Mouse (Mus musculus) hindbrain, embryonic 12.5 days (tissue): Measurements from ENCODE around the gene Sox30. TPM values are rescaled to one million over a fixed set of nuclear protein-coding genes. Genes with fewer than 3 reads are reported as not detected.
A peak's percentile ranks its signal among the peaks of the same experiment; 100 is the strongest.

Experiments
- ATAC-seq: fragments of 200-750 bp; cut with Nextera tagmentation; 2 replicates; pipeline ENCODE4 v1.8.0; 2017; ENCODE audit warnings: moderate TSS enrichment; ENCODE audit not compliant: low FRiP score
- H3K27ac ChIP-seq: fragments of 300-500 bp; sonication (generic); 2 replicates; pipeline ENCODE4 v1.5.1; 2016; ENCODE audit warnings: mild to moderate bottlenecking
- H3K27me3 ChIP-seq: fragments of 300-500 bp; sonication (generic); 2 replicates; pipeline ENCODE4 v1.6.1; 2016; ENCODE audit warnings: mild to moderate bottlenecking
- H3K36me3 ChIP-seq: fragments of 300-500 bp; sonication (generic); 2 replicates; pipeline ENCODE4 v1.6.1; 2016; ENCODE audit warnings: mild to moderate bottlenecking
- H3K4me1 ChIP-seq: fragments of 300-500 bp; sonication (generic); 2 replicates; pipeline ENCODE4 v1.6.1; 2016
- H3K4me2 ChIP-seq: fragments of 300-500 bp; sonication (generic); replicated peaks from 2 replicates; pipeline ENCODE4 v1.6.1; 2016; ENCODE audit warnings: mild to moderate bottlenecking
- H3K4me3 ChIP-seq: fragments of 300-500 bp; sonication (generic); 2 replicates; pipeline ENCODE4 v1.5.1; 2016; ENCODE audit warnings: mild to moderate bottlenecking
- H3K9ac ChIP-seq: fragments of 300-500 bp; sonication (generic); 2 replicates; pipeline ENCODE4 v1.6.1; 2016; ENCODE audit warnings: mild to moderate bottlenecking, moderate library complexity
- H3K9me3 ChIP-seq: fragments of 300-500 bp; sonication (generic); replicated peaks from 2 replicates; pipeline ENCODE4 v1.6.1; 2016; ENCODE audit warnings: mild to moderate bottlenecking
- WGBS: fragments of 180-500 bp; shearing (Covaris S2); methylation state at CpG from one replicate; pipeline ENCODE4 v1.1.7; 2016; 5-methylcytosine and 5-hydroxymethylcytosine counted together
- polyA plus RNA-seq: library from polyadenylated mRNA; unstranded; fragments of >200 nt; fragmentation: Nextera tagmentation; extraction: Ambion mirVana; gene quantifications from 2 replicates; pipeline ENCODE4 v1.2.1, GENCODE M21; 2016

Gene Sox30
- polyA plus RNA-seq, 1 experiment from 2014 or later, result 0.25 TPM

- no peak for ATAC-seq
- no peak overlapping the region for H3K4me3 ChIP-seq
- H3K9me3 ChIP-seq, result no peaks in the 10 kb centered on the region
- H3K27me3 ChIP-seq, result no peaks in the 10 kb centered on the region
- 0 out of 2 replicates have a peak, but pooled peaks cover 3% of the 10 kb centered on the region for H3K4me1 ChIP-seq
- H3K4me2 ChIP-seq, result no peak overlapping the region
- WGBS, result 83% methylated on average over 3 of the region's 3 CpGs
- H3K27ac ChIP-seq, result no peak overlapping the region
- H3K9ac ChIP-seq, result no peak overlapping the region
- no peaks in the 10 kb centered on the region for H3K36me3 ChIP-seq
Measured at GRCm38 (mm10) chr11:45959598-45959997, 20.5 kb upstream of the Sox30 start.

DNA sequence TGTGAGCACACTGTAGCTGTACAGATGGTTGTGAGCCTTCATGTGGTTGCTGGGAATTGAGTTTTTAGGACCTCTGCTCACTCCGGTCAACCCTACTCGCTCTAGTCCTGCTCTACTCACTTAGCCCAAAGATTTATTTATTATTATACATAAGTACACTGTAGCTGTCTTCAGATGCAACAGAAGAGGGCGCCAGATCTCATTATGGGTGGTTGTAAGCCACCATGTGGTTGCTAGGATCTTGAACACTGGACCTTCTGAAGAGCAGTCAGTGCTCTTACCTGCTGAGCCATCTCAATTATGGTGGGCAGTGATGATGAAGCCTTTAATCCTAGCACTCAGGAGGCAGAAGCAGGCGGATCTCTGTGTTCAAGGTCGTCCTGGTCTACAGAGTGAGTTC, 20.1 kb upstream of the Sox30 start:
- no peak for ATAC-seq
- H3K4me3 ChIP-seq, result no peak overlapping the region
- 88% methylated on average over 5 of the region's 5 CpGs for WGBS
- H3K27ac ChIP-seq, result no peak overlapping the region
- H3K4me1 ChIP-seq, result no peaks in the 10 kb centered on the region
- no peak overlapping the region for H3K4me2 ChIP-seq
- no peaks in the 10 kb centered on the region for H3K27me3 ChIP-seq
- no peak overlapping the region for H3K9ac ChIP-seq
- H3K9me3 ChIP-seq, result no peaks in the 10 kb centered on the region
- no peaks in the 10 kb centered on the region for H3K36me3 ChIP-seq

DNA sequence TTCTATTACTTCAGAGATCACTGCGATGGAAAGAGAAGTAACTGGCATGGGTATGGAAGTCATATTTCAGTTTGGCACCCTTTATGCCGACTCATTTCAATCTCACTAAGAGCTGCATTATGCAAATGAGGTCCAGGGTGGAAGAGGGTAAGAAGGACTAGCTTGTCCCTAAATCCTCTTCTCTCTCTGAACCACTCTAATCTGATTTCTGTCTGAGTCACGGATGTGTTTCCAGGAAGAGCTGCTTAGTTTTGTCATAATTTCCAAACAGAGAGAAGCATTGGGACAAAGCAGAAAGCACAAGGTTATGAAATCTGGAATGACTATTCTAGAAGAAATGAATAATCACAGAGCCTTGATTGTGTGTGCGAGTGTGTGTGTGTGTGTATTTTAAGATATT, 13.2 kb upstream of the Sox30 start:
- Histone ChIP-seq H3K27ac (no peak overlapping the region), H3K4me1 (no peaks in the 10 kb centered on the region), H3K4me2 (no peak overlapping the region), H3K9me3 (no peaks in the 10 kb centered on the region), H3K4me3 (no peak overlapping the region), H3K27me3 (no peaks in the 10 kb centered on the region), H3K9ac (no peak overlapping the region), H3K36me3 (no peaks in the 10 kb centered on the region)
- ATAC-seq, result no peak
- 89% methylated on average over 4 of the region's 4 CpGs for WGBS

DNA sequence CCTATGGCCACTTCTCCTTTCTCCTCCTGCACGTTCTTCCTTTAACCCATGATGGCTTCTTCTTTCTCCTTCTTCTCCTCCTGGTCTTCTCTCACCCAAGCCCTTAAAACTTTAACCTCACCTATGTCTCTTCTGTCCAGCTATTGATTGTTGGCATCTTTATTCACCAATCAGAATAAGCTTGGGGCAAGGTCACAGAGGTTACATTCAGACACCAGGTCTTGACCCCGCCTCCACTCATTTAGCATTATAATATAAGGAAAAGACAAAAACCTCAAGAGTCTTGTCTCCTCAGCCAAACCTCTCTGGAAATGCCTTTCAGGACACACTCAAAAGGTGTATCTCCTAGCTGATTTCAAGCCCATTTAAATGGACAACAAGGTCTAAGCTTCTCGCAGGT, 11.6 kb upstream of the Sox30 start:
- Histone ChIP-seq H3K36me3 (no peaks in the 10 kb centered on the region), H3K4me1 (no peaks in the 10 kb centered on the region), H3K4me2 (no peak overlapping the region), H3K4me3 (no peak overlapping the region), H3K27me3 (no peaks in the 10 kb centered on the region; the same call in 1 of the 2 replicates), H3K9ac (no peak overlapping the region), H3K9me3 (no peaks in the 10 kb centered on the region), H3K27ac (no peak overlapping the region)
- WGBS, result 86% methylated on average over 3 of the region's 3 CpGs
- no peak for ATAC-seq

DNA sequence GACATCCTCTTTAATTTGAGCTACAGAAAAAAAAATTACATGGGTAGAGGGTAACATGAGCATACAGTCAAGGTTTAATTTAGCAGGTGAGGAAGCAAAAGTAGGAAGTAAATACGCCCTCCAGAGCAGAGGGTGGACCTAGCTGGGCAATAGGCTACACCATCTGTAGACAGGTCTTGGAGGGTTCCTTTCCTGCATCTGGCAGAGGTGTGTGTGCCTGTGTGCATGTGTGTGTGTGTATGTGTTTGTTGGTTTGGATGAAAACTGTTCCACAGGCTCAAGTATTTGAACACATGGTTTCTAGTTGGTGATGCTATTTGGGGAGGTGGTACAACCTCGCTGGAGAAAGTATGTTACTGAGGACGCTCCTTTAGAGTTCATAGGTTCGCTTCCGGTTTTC, 6.5 kb upstream of the Sox30 start:
- Histone ChIP-seq H3K9me3 (no peaks in the 10 kb centered on the region), H3K9ac (no peak overlapping the region), H3K4me1 (no peaks in the 10 kb centered on the region), H3K27me3 (no peaks in the 10 kb centered on the region; the same call in 1 of the 2 replicates), H3K4me3 (no peak overlapping the region), H3K4me2 (no peak overlapping the region), H3K36me3 (no peaks in the 10 kb centered on the region), H3K27ac (no peak overlapping the region)
- no peak for ATAC-seq
- 83% methylated on average over 5 of the region's 5 CpGs for WGBS

DNA sequence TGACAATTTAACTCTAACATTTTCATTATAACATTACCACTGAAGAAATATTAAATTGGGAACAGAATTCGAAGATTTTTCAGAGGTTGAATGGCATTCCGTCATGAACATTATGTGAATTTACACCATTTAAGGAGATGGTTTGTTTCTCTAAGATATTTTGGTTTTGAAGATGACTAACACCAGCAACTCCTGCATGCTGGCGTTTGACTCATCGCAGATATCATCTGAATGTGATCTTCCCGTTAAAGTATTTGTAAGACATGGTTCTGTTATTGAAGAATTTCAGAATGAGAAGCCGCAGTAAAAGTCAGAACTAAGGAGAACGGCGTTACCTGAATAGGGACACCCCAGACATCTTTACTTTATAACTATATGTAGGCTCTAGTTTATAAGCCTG, 5.6 kb upstream of the Sox30 start:
- Histone ChIP-seq H3K27ac (no peak overlapping the region), H3K9me3 (no peaks in the 10 kb centered on the region), H3K4me3 (no peak overlapping the region), H3K4me1 (no peaks in the 10 kb centered on the region), H3K4me2 (no peak overlapping the region), H3K9ac (no peak overlapping the region), H3K27me3 (no peaks in the 10 kb centered on the region; the same call in 1 of the 2 replicates), H3K36me3 (no peaks in the 10 kb centered on the region)
- WGBS, result 87% methylated on average over 8 of the region's 8 CpGs
- no peak for ATAC-seq

- Histone ChIP-seq H3K4me3 (no peak overlapping the region), H3K4me1 (0 out of 2 replicates have a peak, but pooled peaks cover 3% of the 10 kb centered on the region), H3K27ac (no peak overlapping the region), H3K36me3 (no peaks in the 10 kb centered on the region), H3K27me3 (no peaks in the 10 kb centered on the region; the same call in 1 of the 2 replicates), H3K9me3 (no peaks in the 10 kb centered on the region), H3K4me2 (no peak overlapping the region), H3K9ac (no peak overlapping the region)
- WGBS, result 77% methylated on average over 3 of the region's 3 CpGs
- no peak for ATAC-seq
Measured at GRCm38 (mm10) chr11:45976061-45976460, 4.0 kb upstream of the Sox30 start.

- 0 out of 2 replicates have a peak, but pooled peaks cover 5% of the 10 kb centered on the region for H3K4me1 ChIP-seq
- H3K9ac ChIP-seq, result peak overlapping the region; percentile 80
- 38% methylated on average over 19 of the region's 19 CpGs for WGBS
- peak overlapping the region; percentile 72 for H3K4me2 ChIP-seq
- peak overlapping the region; percentile 64 for H3K27ac ChIP-seq
- peak; percentile 59 for ATAC-seq
- no peaks in the 10 kb centered on the region for H3K27me3 ChIP-seq
- peak overlapping the region; percentile 64 for H3K4me3 ChIP-seq
- no peaks in the 10 kb centered on the region for H3K9me3 ChIP-seq
- no peaks in the 10 kb centered on the region for H3K36me3 ChIP-seq
Measured at GRCm38 (mm10) chr11:45980893-45981253, 763 bp downstream of the Sox30 start.

DNA sequence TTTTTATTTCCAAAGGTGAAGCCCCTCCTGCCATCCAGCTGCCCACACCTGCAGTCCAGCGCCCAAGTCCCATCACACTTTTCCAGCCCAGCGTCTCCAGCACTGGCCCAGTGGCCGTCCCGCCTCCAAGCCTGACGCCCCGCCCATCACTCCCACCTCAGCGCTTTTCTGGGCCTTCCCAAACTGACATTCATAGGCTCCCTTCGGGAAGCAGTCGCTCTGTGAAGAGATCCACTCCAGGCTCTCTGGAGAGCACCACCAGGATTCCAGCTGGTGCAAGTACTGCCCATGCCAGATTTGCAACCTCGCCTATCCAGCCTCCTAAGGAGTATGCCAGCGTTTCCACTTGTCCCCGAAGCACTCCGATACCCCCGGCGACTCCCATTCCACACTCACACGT, 11.5 kb downstream of the Sox30 start:
- Histone ChIP-seq H3K4me3 (peak overlapping the region; percentile 9; the same call in 1 of the 2 replicates), H3K27ac (no peak overlapping the region), H3K4me1 (peaks cover 3% of the 10 kb centered on the region; the same call in 1 of the 2 replicates), H3K9me3 (no peaks in the 10 kb centered on the region), H3K36me3 (no peaks in the 10 kb centered on the region), H3K9ac (no peak overlapping the region), H3K27me3 (no peaks in the 10 kb centered on the region; the same call in 1 of the 2 replicates), H3K4me2 (peak overlapping the region; percentile 44)
- ATAC-seq, result peak; percentile 38; the same call in 1 of the 2 replicates
- 9% methylated on average over 16 of the region's 16 CpGs for WGBS

DNA sequence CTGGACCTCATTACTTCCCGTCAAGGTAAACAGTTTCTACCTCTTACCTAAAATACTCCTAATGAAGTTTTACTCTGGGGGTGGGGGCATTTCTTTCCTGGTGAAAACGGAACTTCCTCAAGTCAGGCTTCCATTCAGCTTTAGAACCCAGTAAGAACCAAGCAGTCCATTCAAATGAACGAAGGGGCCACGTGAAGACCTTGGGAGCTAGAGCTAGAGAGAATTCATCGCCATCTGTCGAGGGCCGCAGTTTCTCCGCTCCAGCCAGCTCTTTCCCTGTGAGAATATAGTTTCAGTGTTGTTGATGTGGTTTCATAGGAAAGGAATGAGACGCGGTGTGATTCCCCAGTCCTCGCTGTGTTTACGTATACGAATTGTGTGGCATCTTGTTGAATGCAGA, 12.0 kb downstream of the Sox30 start:
- 0 out of 2 replicates have a peak overlapping the region, but pooled peaks have one; percentile 9 for H3K4me3 ChIP-seq
- H3K4me1 ChIP-seq, result peaks cover 3% of the 10 kb centered on the region; the same call in 1 of the 2 replicates
- no peak overlapping the region for H3K9ac ChIP-seq
- H3K4me2 ChIP-seq, result peak overlapping the region; percentile 44
- H3K27me3 ChIP-seq, result no peaks in the 10 kb centered on the region; the same call in 1 of the 2 replicates
- H3K36me3 ChIP-seq, result no peaks in the 10 kb centered on the region
- no peak for ATAC-seq
- H3K9me3 ChIP-seq, result no peaks in the 10 kb centered on the region
- no peak overlapping the region for H3K27ac ChIP-seq
- WGBS, result 54% methylated on average over 13 of the region's 13 CpGs

GRCm38 (mm10) chr11:46016061-46016460, 36.0 kb downstream of the Sox30 start:
- H3K9ac ChIP-seq, result no peak overlapping the region
- H3K4me3 ChIP-seq, result no peak overlapping the region
- H3K4me1 ChIP-seq, result no peaks in the 10 kb centered on the region
- H3K27me3 ChIP-seq, result no peaks in the 10 kb centered on the region
- H3K9me3 ChIP-seq, result no peaks in the 10 kb centered on the region
- ATAC-seq, result no peak
- no peak overlapping the region for H3K27ac ChIP-seq
- H3K4me2 ChIP-seq, result no peak overlapping the region
- 23% methylated on average over 6 of the region's 6 CpGs for WGBS
- no peaks in the 10 kb centered on the region for H3K36me3 ChIP-seq

DNA sequence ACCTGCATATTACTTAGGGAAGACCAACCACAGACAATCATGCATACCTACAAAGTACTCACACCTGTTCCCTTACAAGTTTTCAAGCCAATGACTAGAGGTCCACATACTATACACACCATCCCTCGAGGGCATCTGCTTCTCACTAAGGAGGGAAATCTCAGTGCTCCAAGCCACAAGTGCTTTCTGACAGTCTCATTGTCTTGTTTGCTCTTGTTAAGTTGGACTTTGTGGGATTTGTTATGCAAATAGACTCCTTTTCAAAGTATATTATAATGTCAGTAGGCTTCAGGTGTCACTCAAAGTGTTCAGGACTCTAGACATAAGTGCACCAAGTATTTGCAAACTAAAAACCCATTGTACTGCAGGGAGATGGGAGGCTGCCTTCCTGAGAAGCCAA, 40.1 kb downstream of the Sox30 start:
- no peaks in the 10 kb centered on the region for H3K36me3 ChIP-seq
- H3K27ac ChIP-seq, result no peak overlapping the region
- no peaks in the 10 kb centered on the region for H3K4me1 ChIP-seq
- H3K4me2 ChIP-seq, result no peak overlapping the region
- ATAC-seq, result no peak
- H3K9me3 ChIP-seq, result no peaks in the 10 kb centered on the region
- H3K9ac ChIP-seq, result no peak overlapping the region
- no peak overlapping the region for H3K4me3 ChIP-seq
- H3K27me3 ChIP-seq, result no peaks in the 10 kb centered on the region
- WGBS, result 70% methylated on average over 1 of the region's 1 CpGs

DNA sequence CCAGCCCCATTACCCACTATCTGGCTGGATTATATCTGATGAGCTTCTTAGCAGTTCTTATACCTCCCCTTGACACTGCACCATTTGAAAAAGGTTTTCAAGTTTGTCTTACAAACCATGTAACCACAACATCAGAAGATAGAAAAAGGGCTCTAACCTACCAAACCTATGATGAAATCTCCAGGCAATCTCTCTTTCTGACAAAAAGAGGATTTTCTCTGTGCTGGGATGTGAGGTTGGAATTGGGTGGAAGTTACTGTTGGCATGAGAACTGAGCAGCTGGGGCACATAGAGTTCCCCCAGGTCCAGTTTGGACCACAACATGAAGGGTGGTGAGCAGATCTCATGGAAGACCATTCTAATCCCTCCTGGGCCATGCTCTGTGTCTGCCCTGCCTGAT, 41.7 kb downstream of the Sox30 start:
- H3K9ac ChIP-seq, result no peak overlapping the region
- no peaks in the 10 kb centered on the region for H3K36me3 ChIP-seq
- H3K4me3 ChIP-seq, result no peak overlapping the region
- no peaks in the 10 kb centered on the region for H3K9me3 ChIP-seq
- no peak overlapping the region for H3K27ac ChIP-seq
- no peaks in the 10 kb centered on the region for H3K27me3 ChIP-seq
- H3K4me2 ChIP-seq, result no peak overlapping the region
- no peaks in the 10 kb centered on the region; the same call in 1 of the 2 replicates for H3K4me1 ChIP-seq
- no peak for ATAC-seq
